Mouse (Mus musculus) heart, embryonic 14.5 days (tissue): ENCODE results near the gene 2300002M23Rik. TPM values are rescaled to one million over a fixed set of nuclear protein-coding genes. Genes with fewer than 3 reads are reported as not detected.

Experiments used
- ATAC-seq: fragments of 200-750 bp; cut with Nextera tagmentation; 2 replicates; pipeline ENCODE4 v1.8.0; 2017; ENCODE audit warnings: low read depth, moderate TSS enrichment; ENCODE audit not compliant: insufficient number of reproducible peaks, insufficient read depth, low FRiP score
- H3K27ac ChIP-seq, 2 experiments: fragments of 200-500 bp in 1 of 2; fragments of 300-500 bp in 1 of 2; sonication (generic) in 1 of 2; replicated peaks in 1 of 2; 2 replicates each; pipeline ENCODE4 v1.5.1; 2012 to 2014; ENCODE audit warnings: low read depth in 2 of 2, low read length in 2 of 2, control low read depth in 1 of 2, mild to moderate bottlenecking in 1 of 2, mixed read lengths in 1 of 2; ENCODE audit not compliant: control insufficient read depth in 1 of 2, insufficient read depth in 1 of 2
- H3K27me3 ChIP-seq: fragments of 300-500 bp; sonication (generic); 2 replicates; pipeline ENCODE4 v1.6.1; 2014; ENCODE audit warnings: mild to moderate bottlenecking, low read length, control low read depth; ENCODE audit not compliant: control insufficient read depth, insufficient read depth
- H3K36me3 ChIP-seq: fragments of 300-500 bp; sonication (generic); 2 replicates; pipeline ENCODE4 v1.6.1; 2014; ENCODE audit warnings: mild to moderate bottlenecking, control low read depth, low read length, mixed read lengths; ENCODE audit not compliant: control insufficient read depth, insufficient read depth
- H3K4me1 ChIP-seq, 2 experiments: fragments of 200-500 bp in 1 of 2; fragments of 300-500 bp in 1 of 2; sonication (generic) in 1 of 2; 2 replicates each; pipeline ENCODE4 v1.6.1; 2012 to 2014; ENCODE audit warnings: low read length in 2 of 2, control low read depth in 1 of 2, mixed read lengths in 1 of 2; ENCODE audit not compliant: control insufficient read depth in 2 of 2, insufficient read depth in 2 of 2
- H3K4me2 ChIP-seq: fragments of 300-500 bp; sonication (generic); 2 replicates; pipeline ENCODE4 v1.6.1; 2014; ENCODE audit warnings: mild to moderate bottlenecking, low read length
- H3K4me3 ChIP-seq, 2 experiments: fragments of 200-500 bp in 1 of 2; fragments of 300-500 bp in 1 of 2; sonication (generic) in 1 of 2; 2 replicates each; pipeline ENCODE4 v1.5.1; 2012 to 2014; ENCODE audit warnings: low read length in 2 of 2, mild to moderate bottlenecking in 2 of 2, control low read depth in 1 of 2, low read depth in 1 of 2, moderate library complexity in 1 of 2; ENCODE audit not compliant: control insufficient read depth in 1 of 2, insufficient read depth in 1 of 2
- H3K9ac ChIP-seq: fragments of 300-500 bp; sonication (generic); 2 replicates; pipeline ENCODE4 v1.6.1; 2014; ENCODE audit warnings: mild to moderate bottlenecking, low read length
- H3K9me3 ChIP-seq: fragments of 300-500 bp; sonication (generic); 2 replicates; pipeline ENCODE4 v1.6.1; 2016; ENCODE audit warnings: low read length, control low read depth; ENCODE audit not compliant: control insufficient read depth
- WGBS: fragments of 180-500 bp; shearing (Covaris S2); extraction: QIAGEN DNeasy Blood & Tissue Kit; methylation state at CpG from one replicate; pipeline ENCODE4 v1.1.7; 2014; 5-methylcytosine and 5-hydroxymethylcytosine counted together
- polyA plus RNA-seq: library from polyadenylated mRNA; unstranded; fragments of >200 nt; fragmentation: Nextera tagmentation; extraction: Ambion mirVana; gene quantifications from 2 replicates; pipeline ENCODE4 v1.2.1, GENCODE M21; 2014

2300002M23Rik gene
- polyA plus RNA-seq = not detected in 2 replicates

- Histone ChIP-seq H3K27me3 (peaks cover 22% of the 10 kb centered on the region), H3K4me3 (no peak within 1 kb of the TSS), H3K9ac (no peak within 1 kb of the TSS), H3K4me1 (peaks cover 0 to 6% of the 10 kb centered on the region in 2 experiments; a peak in 2 of 4 replicates), H3K4me2 (no peak within 1 kb of the TSS), H3K27ac (no peak within 1 kb of the TSS), H3K9me3 (no peaks in the 10 kb centered on the region), H3K36me3 (no peaks in the 10 kb centered on the region)
- no peak for ATAC-seq
- 48% methylated on average over 3 of the region's 3 CpGs for WGBS
Observed at GRCm38 (mm10) chr17:35567150-35567549, at the start of gene 2300002M23Rik. TSS of gene 2300002M23Rik (plus strand) at chr17:35567450.

DNA sequence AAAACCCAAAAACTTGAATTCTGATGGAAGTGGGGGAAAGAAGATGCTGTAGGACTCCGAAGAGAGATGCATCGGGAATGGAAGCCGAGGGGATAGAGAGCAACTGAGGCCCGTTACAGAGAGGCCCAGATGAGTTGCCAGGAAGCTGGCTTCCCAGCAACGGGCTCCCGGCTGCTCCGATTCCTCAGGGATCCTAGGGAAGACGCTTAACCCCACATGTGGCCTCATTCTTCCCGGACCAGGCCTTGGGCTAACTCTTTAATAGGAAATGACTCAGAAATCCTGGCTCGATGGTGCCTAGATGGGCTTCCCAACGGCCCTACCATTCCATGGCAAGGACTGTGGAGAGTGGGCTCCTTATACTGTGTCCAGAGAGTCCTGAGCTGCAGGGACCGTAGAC lies 49.7 kb upstream of the 2300002M23Rik start:
- no peaks in the 10 kb centered on the region for H3K9me3 ChIP-seq
- ATAC-seq = no peak
- 8% methylated on average over 12 of the region's 12 CpGs for WGBS

DNA sequence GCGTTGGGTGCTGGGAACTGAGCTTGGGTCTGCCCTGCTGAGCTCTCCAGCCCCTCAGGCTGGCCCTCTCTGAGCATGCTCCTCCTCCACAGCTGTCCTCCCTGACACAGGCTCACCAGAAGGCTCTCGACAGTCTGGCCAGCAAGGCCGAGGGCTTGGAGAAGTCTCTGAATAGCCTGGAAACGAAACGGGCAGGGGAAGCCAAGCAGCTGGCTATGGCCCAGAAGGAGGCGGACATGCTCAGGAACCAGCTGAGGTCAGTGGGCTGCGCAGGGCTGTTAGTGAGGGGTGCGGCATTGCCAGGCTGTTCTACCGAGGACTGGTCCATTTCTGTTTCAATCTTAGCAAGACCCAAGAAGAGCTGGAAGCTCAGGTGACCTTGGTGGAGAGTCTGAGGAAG lies 42.9 kb upstream of the 2300002M23Rik start:
- peaks cover 66% of the 10 kb centered on the region for H3K36me3 ChIP-seq
- 80% methylated on average over 9 of the region's 9 CpGs for WGBS
- no peaks in the 10 kb centered on the region for H3K9me3 ChIP-seq
- H3K27ac ChIP-seq = no peak overlapping the region
- no peak overlapping the region for H3K4me2 ChIP-seq
- no peak overlapping the region for H3K4me3 ChIP-seq
- no peak overlapping the region for H3K9ac ChIP-seq
- no peaks in the 10 kb centered on the region for H3K27me3 ChIP-seq
- ATAC-seq = no peak
- H3K4me1 ChIP-seq = no peaks in the 10 kb centered on the region

More for the DNA sequence above, 49.7 kb upstream of the 2300002M23Rik start:
- H3K4me2 ChIP-seq = peak overlapping the region; percentile 92
- H3K27me3 ChIP-seq = no peaks in the 10 kb centered on the region
- peak overlapping the region; percentile 70 to 73 for H3K4me3 ChIP-seq
- peaks cover 14 to 27% of the 10 kb centered on the region in 2 experiments for H3K4me1 ChIP-seq
- H3K27ac ChIP-seq = peak overlapping the region; percentile 17 to 68; a peak in 2 of 4 replicates
- H3K36me3 ChIP-seq = peaks cover 26% of the 10 kb centered on the region
- peak overlapping the region; percentile 74 for H3K9ac ChIP-seq

GRCm38 (mm10) chr17:35526644-35527043 lies 40.6 kb upstream of the 2300002M23Rik start:
- no peak for ATAC-seq
- peaks cover 72% of the 10 kb centered on the region for H3K36me3 ChIP-seq

GRCm38 (mm10) chr17:35532360-35532759 lies 34.9 kb upstream of the 2300002M23Rik start:
- WGBS = 8% methylated on average over 3 of the region's 3 CpGs
- Histone ChIP-seq H3K4me3 (no peak overlapping the region), H3K36me3 (peaks cover 31% of the 10 kb centered on the region), H3K4me1 (peaks cover 0 to 4% of the 10 kb centered on the region in 2 experiments; a peak in 1 of 4 replicates), H3K9me3 (no peaks in the 10 kb centered on the region), H3K4me2 (no peak overlapping the region), H3K27me3 (no peaks in the 10 kb centered on the region), H3K27ac (no peak overlapping the region), H3K9ac (no peak overlapping the region)
- no peak for ATAC-seq

More at GRCm38 (mm10) chr17:35526644-35527043, 40.6 kb upstream of the 2300002M23Rik start:
- WGBS = 64% methylated on average over 8 of the region's 8 CpGs
- Histone ChIP-seq H3K4me3 (no peak overlapping the region), H3K27me3 (no peaks in the 10 kb centered on the region), H3K4me1 (peaks cover 0 to 1% of the 10 kb centered on the region in 2 experiments; a peak in 1 of 4 replicates), H3K4me2 (no peak overlapping the region), H3K9me3 (no peaks in the 10 kb centered on the region), H3K9ac (no peak overlapping the region), H3K27ac (no peak overlapping the region)

DNA sequence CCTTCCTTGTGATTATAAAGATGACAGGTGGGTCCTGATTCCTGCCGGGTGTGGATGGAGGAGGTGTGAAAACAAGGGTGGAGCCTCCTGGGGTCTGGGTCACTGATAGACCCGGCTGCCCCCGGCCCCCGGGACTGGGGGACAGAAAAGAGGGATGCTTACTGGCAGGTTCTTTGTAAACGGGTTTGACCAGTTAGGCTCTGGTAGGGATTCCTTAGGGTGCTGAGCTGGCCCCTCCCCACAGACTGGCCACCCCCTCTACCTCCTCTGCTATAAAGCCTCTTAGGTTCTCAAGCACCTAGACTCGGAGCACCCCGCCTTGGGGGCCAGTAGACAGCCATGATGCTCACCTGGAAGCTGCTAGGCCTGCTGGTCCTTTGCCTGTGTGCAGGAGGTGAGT lies 34.3 kb upstream of the 2300002M23Rik start, which contains the start of gene Psors1c2:
TSS of gene Psors1c2 (plus strand) at position 301 of the 400 bp plus-strand sequence.
- H3K9ac ChIP-seq = no peak within 1 kb of the TSS
- no peak within 1 kb of the TSS for H3K4me3 ChIP-seq
- no peak for ATAC-seq
- H3K4me2 ChIP-seq = no peak within 1 kb of the TSS
- no peaks in the 10 kb centered on the region for H3K27me3 ChIP-seq
- 17% methylated on average over 7 of the region's 7 CpGs for whole genome bisulfite sequencing
- H3K4me1 ChIP-seq = peaks cover 0 to 4% of the 10 kb centered on the region in 2 experiments; a peak in 1 of 4 replicates
- H3K27ac ChIP-seq = no peak within 1 kb of the TSS
- no peaks in the 10 kb centered on the region for H3K9me3 ChIP-seq
- peaks cover 29% of the 10 kb centered on the region for H3K36me3 ChIP-seq

DNA sequence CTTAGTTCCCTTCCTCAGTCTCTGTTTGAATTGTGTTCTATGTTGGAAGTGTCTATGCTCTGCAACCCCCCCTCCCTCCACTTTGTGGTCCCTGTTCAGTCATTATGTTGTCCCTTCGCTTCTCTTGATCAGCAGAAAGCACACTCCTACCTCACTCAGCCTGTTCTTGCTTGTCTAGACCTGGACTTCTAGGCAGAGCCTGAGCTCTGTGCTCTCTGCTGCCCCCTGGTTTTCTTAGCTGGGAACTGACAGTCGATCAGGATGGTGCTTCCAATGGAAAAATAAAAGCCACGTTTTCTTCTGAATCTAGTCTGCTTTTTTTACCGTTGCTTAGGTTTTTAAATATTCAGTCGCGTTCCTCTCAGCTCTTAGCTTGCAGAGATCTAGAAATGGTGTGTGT lies 32.9 kb upstream of the 2300002M23Rik start:
- Histone ChIP-seq H3K9ac (no peak overlapping the region), H3K9me3 (no peaks in the 10 kb centered on the region), H3K4me2 (no peak overlapping the region), H3K4me3 (no peak overlapping the region), H3K4me1 (peaks cover 0 to 4% of the 10 kb centered on the region in 2 experiments; a peak in 1 of 4 replicates), H3K27ac (no peak overlapping the region), H3K27me3 (no peaks in the 10 kb centered on the region; the same call in 1 of the 2 replicates), H3K36me3 (peaks cover 15% of the 10 kb centered on the region)
- WGBS = 12% methylated on average over 6 of the region's 6 CpGs
- ATAC-seq = no peak

DNA sequence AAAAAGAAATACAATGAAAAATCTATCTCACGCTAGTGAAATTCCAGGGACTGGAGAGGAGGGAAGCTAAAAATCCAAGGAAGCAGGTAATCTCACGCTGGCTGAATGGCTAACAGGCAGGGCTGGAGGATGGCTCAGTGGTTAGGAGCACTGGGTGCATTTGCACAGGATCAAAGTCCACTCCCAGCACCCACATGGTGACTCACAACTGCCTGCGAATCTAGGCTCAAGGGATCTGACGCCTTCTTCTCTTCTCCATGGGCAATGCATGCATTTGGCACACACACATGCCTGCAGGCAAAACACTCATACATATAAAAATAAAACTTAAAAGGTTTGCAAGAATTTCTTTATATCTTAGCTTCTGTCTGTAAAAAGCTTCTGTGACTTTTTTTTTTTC lies 29.8 kb upstream of the 2300002M23Rik start:
- no peak for ATAC-seq
- Histone ChIP-seq H3K4me3 (no peak overlapping the region), H3K27me3 (no peaks in the 10 kb centered on the region; the same call in 1 of the 2 replicates), H3K27ac (no peak overlapping the region), H3K4me1 (0 out of 4 replicates have a peak, but pooled peaks cover 0 to 2% of the 10 kb centered on the region in 2 experiments), H3K4me2 (no peak overlapping the region), H3K9me3 (no peaks in the 10 kb centered on the region), H3K9ac (no peak overlapping the region), H3K36me3 (no peaks in the 10 kb centered on the region)
- WGBS = 82% methylated on average over 4 of the region's 4 CpGs
